Mouse (Mus musculus): ENCODE data around the gene Ap3b1.

GRCm38 (mm10) chr13:94519276-94519675 lies 160.5 kb downstream of the Ap3b1 start:
- TF ChIP-seq POLR2A (IDR thresholded peaks at IDR 0.05; ENCODE audit: borderline replicate concordance, extremely low read depth, insufficient read depth, insufficient read length, poor library complexity, severe bottlenecking) (no peak), CTCF (IDR thresholded peaks at IDR 0.05; ENCODE audit: borderline replicate concordance, extremely low read depth, insufficient read depth, insufficient read length) (no peak)
